Mouse (Mus musculus): ENCODE data around the gene Ngly1. TPM values are rescaled to one million over a fixed set of nuclear protein-coding genes. Genes with fewer than 3 reads are reported as not detected.
A peak's percentile ranks its signal among the peaks of the same experiment; 100 is the strongest.

Ngly1 gene
- polyA plus RNA-seq, 1 experiment = 21.4 TPM

- Histone ChIP-seq H3K4me3 (replicated peaks; ENCODE audit: insufficient read depth, low read depth, low read length) (no peak overlapping the region), H3K27ac (ENCODE audit: insufficient read depth, low read length) (no peak overlapping the region), H3K4me1 (ENCODE audit: control insufficient read depth, insufficient read depth, low read length) (peaks cover 13% of the 10 kb centered on the region), H3K27me3 (ENCODE audit: control insufficient read depth, insufficient read depth, low read length) (no peaks in the 10 kb centered on the region)
- no peak for DNase-seq
- 31% methylated on average over 1 of the region's 1 CpGs for WGBS
- TF ChIP-seq POLR2A (IDR thresholded peaks at IDR 0.05; ENCODE audit: borderline replicate concordance, insufficient read depth, low read length) (no peak), CTCF (IDR thresholded peaks at IDR 0.05; ENCODE audit: borderline replicate concordance, insufficient read depth, low read depth, low read length) (no peak)
Observed at GRCm38 (mm10) chr14:16245127-16245526, 4.0 kb upstream of the Ngly1 start.

GRCm38 (mm10) chr14:16246340-16246912 is 2.7 kb upstream of the Ngly1 start:
- no peak for DNase-seq
- Histone ChIP-seq H3K4me3 (replicated peaks; ENCODE audit: insufficient read depth, low read depth, low read length) (no peak overlapping the region), H3K27me3 (ENCODE audit: control insufficient read depth, insufficient read depth, low read length) (no peaks in the 10 kb centered on the region), H3K4me1 (ENCODE audit: control insufficient read depth, insufficient read depth, low read length) (peaks cover 13% of the 10 kb centered on the region), H3K27ac (ENCODE audit: insufficient read depth, low read length) (no peak overlapping the region)
- TF ChIP-seq POLR2A (IDR thresholded peaks at IDR 0.05; ENCODE audit: borderline replicate concordance, insufficient read depth, low read length) (no peak), CTCF (IDR thresholded peaks at IDR 0.05; ENCODE audit: borderline replicate concordance, insufficient read depth, low read depth, low read length) (no peak)
- WGBS = 93% methylated on average over 2 of the region's 2 CpGs

- Histone ChIP-seq H3K27me3 (ENCODE audit: control insufficient read depth, insufficient read depth, low read length) (no peaks in the 10 kb centered on the region), H3K27ac (ENCODE audit: insufficient read depth, low read length) (no peak overlapping the region), H3K4me1 (ENCODE audit: control insufficient read depth, insufficient read depth, low read length) (peaks cover 6% of the 10 kb centered on the region; the same call in 1 of the 2 replicates), H3K4me3 (replicated peaks; ENCODE audit: insufficient read depth, low read depth, low read length) (no peak overlapping the region)
- TF ChIP-seq CTCF (IDR thresholded peaks at IDR 0.05; ENCODE audit: borderline replicate concordance, insufficient read depth, low read depth, low read length) (no peak), POLR2A (IDR thresholded peaks at IDR 0.05; ENCODE audit: borderline replicate concordance, insufficient read depth, low read length) (no peak)
- 83% methylated on average over 3 of the region's 3 CpGs for WGBS
- DNase-seq = no peak
Observed at GRCm38 (mm10) chr14:16248135-16248534, 945 bp upstream of the Ngly1 start.

- Histone ChIP-seq H3K27me3 (ENCODE audit: control insufficient read depth, insufficient read depth, low read length) (no peaks in the 10 kb centered on the region), H3K4me1 (ENCODE audit: control insufficient read depth, insufficient read depth, low read length) (peaks cover 6% of the 10 kb centered on the region; the same call in 1 of the 2 replicates), H3K27ac (ENCODE audit: insufficient read depth, low read length) (no peak overlapping the region), H3K4me3 (replicated peaks; ENCODE audit: insufficient read depth, low read depth, low read length) (peak overlapping the region; percentile 96)
- WGBS = 8% methylated on average over 9 of the region's 9 CpGs
- no peak for TF ChIP-seq CTCF (IDR thresholded peaks at IDR 0.05; ENCODE audit: borderline replicate concordance, insufficient read depth, low read depth, low read length)
- TF ChIP-seq POLR2A (IDR thresholded peaks at IDR 0.05; ENCODE audit: borderline replicate concordance, insufficient read depth, low read length) = no peak
- no peak for DNase-seq
Observed at GRCm38 (mm10) chr14:16248603-16249157, 400 bp upstream of the Ngly1 start.

- H3K27me3 ChIP-seq (ENCODE audit: control insufficient read depth, insufficient read depth, low read length) = no peaks in the 10 kb centered on the region
- DNase-seq = no peak
- no peaks in the 10 kb centered on the region; the same call in 1 of the 2 replicates for H3K4me1 ChIP-seq (ENCODE audit: control insufficient read depth, insufficient read depth, low read length)
- 66% methylated on average over 3 of the region's 3 CpGs for WGBS
- H3K4me3 ChIP-seq (replicated peaks; ENCODE audit: insufficient read depth, low read depth, low read length) = peak overlapping the region; percentile 96
- H3K27ac ChIP-seq (ENCODE audit: insufficient read depth, low read length) = no peak overlapping the region; the same call in 1 of the 2 replicates
- TF ChIP-seq POLR2A (IDR thresholded peaks at IDR 0.05; ENCODE audit: borderline replicate concordance, insufficient read depth, low read length) (no peak), CTCF (IDR thresholded peaks at IDR 0.05; ENCODE audit: borderline replicate concordance, insufficient read depth, low read depth, low read length) (no peak)
Observed at GRCm38 (mm10) chr14:16250099-16250498, 1.0 kb downstream of the Ngly1 start.

GRCm38 (mm10) chr14:16255745-16256144 is 6.7 kb downstream of the Ngly1 start:
- Histone ChIP-seq H3K4me3 (replicated peaks; ENCODE audit: insufficient read depth, low read depth, low read length) (no peak overlapping the region), H3K27me3 (ENCODE audit: control insufficient read depth, insufficient read depth, low read length) (no peaks in the 10 kb centered on the region), H3K4me1 (ENCODE audit: control insufficient read depth, insufficient read depth, low read length) (peaks cover under 1% of the 10 kb centered on the region; the same call in 1 of the 2 replicates), H3K27ac (ENCODE audit: insufficient read depth, low read length) (no peak overlapping the region)
- WGBS = over 99% methylated on average over 3 of the region's 3 CpGs
- no peak for DNase-seq
- no peak for TF ChIP-seq POLR2A (IDR thresholded peaks at IDR 0.05; ENCODE audit: borderline replicate concordance, insufficient read depth, low read length)
- TF ChIP-seq CTCF (IDR thresholded peaks at IDR 0.05; ENCODE audit: borderline replicate concordance, insufficient read depth, low read depth, low read length) = no peak

- H3K27me3 ChIP-seq (ENCODE audit: control insufficient read depth, insufficient read depth, low read length) = no peaks in the 10 kb centered on the region
- no peak for DNase-seq
- no peak overlapping the region for H3K4me3 ChIP-seq (replicated peaks; ENCODE audit: insufficient read depth, low read depth, low read length)
- no peak for TF ChIP-seq CTCF (IDR thresholded peaks at IDR 0.05; ENCODE audit: borderline replicate concordance, insufficient read depth, low read depth, low read length)
- TF ChIP-seq POLR2A (IDR thresholded peaks at IDR 0.05; ENCODE audit: borderline replicate concordance, insufficient read depth, low read length) = no peak
- peaks cover 3% of the 10 kb centered on the region; the same call in 1 of the 2 replicates for H3K4me1 ChIP-seq (ENCODE audit: control insufficient read depth, insufficient read depth, low read length)
- WGBS = 91% methylated on average over 2 of the region's 2 CpGs
- H3K27ac ChIP-seq (ENCODE audit: insufficient read depth, low read length) = no peak overlapping the region
Observed at GRCm38 (mm10) chr14:16256209-16256608, 7.1 kb downstream of the Ngly1 start.

- 9% methylated on average over 6 of the region's 6 CpGs for WGBS
- TF ChIP-seq CTCF (IDR thresholded peaks at IDR 0.05; ENCODE audit: borderline replicate concordance, insufficient read depth, low read depth, low read length) (no peak), POLR2A (IDR thresholded peaks at IDR 0.05; ENCODE audit: borderline replicate concordance, insufficient read depth, low read length) (no peak)
- peak; percentile 72 to 86 for DNase-seq
Observed at GRCm38 (mm10) chr14:16260541-16260940, 11.5 kb downstream of the Ngly1 start.

More at GRCm38 (mm10) chr14:16260541-16260940, 11.5 kb downstream of the Ngly1 start:
- H3K27ac ChIP-seq (ENCODE audit: insufficient read depth, low read length) = no peak overlapping the region
- H3K27me3 ChIP-seq (ENCODE audit: control insufficient read depth, insufficient read depth, low read length) = no peaks in the 10 kb centered on the region
- H3K4me3 ChIP-seq (replicated peaks; ENCODE audit: insufficient read depth, low read depth, low read length) = no peak overlapping the region
- H3K4me1 ChIP-seq (ENCODE audit: control insufficient read depth, insufficient read depth, low read length) = peaks cover 3% of the 10 kb centered on the region; the same call in 1 of the 2 replicates
